Mouse (Mus musculus): ENCODE data around the gene Adgrd1. TPM values are rescaled to one million over a fixed set of nuclear protein-coding genes. Genes with fewer than 3 reads are reported as not detected.
"Not testable (repeated sequence)": the region's sequence is repeated elsewhere in the genome, so short reads cannot be mapped to it uniquely, and the experiment has no call there.

Adgrd1 gene
- polyA plus RNA-seq, 1 experiment from 2014 or later: 0.40 TPM

DNA sequence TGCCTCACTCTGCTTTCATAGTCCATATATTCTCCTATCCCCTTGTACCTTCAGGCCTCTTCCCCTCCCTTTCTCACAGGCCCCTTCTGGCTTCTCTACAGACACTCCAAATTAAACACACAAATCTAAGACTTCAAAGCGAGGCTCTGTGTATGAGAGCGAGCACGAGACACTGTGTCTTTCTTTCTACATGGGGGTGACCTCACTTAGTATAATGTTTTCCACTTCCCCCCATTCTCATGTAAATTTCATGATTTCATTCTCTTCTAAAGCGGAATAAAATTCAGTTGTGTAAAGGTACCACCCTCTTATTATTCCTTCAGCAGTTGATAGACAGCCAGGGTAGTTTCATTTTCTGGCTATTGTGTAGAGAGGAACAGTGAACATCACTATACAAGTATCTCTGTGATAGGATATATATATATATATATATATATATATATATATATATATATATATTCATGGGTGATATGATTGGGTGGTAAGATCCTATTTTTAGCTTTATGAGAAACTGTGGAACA is 21.1 kb downstream of the Adgrd1 start:
- Histone ChIP-seq H3K27ac (ENCODE audit: low read length) (no peak overlapping the region), H3K9me3 (replicated peaks; ENCODE audit: control insufficient read depth, low read length) (no peaks in the 10 kb centered on the region)

DNA sequence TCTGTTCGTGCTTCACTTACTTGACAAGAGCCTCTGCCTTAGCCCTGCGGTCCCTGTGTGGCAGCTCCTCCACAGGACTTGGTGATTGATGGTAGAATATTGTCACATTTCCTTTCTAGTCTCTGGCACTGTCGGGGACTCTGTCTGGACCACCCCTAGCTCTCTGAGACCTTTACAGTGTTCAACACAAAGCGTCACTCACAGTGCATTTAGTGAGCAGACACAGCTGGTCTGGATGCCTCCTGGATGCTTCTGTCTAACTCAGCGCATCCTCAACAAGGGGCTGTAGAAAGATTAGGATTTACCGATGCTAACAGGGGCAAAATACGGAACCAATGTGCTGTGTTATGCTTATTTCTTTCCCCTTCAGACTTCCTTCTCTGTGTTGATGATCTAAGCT is 22.0 kb downstream of the Adgrd1 start:
- no peaks in the 10 kb centered on the region for H3K27me3 ChIP-seq (ENCODE audit: control insufficient read depth, insufficient read depth, low read depth, low read length)
- 51% methylated on average over 7 of the region's 7 CpGs for WGBS (ENCODE audit: insufficient replicate concordance)
- no peaks in the 10 kb centered on the region for H3K36me3 ChIP-seq (ENCODE audit: control insufficient read depth, insufficient read depth)
- ATAC-seq (ENCODE audit: low read depth): no peak
- H3K27ac ChIP-seq (ENCODE audit: low read length): no peak overlapping the region
- no peak overlapping the region for H3K4me2 ChIP-seq (ENCODE audit: low read depth, low read length)
- H3K4me1 ChIP-seq (ENCODE audit: control insufficient read depth, low read depth, low read length): no peaks in the 10 kb centered on the region
- no peaks in the 10 kb centered on the region for H3K9me3 ChIP-seq (replicated peaks; ENCODE audit: control insufficient read depth, low read length)
- H3K4me3 ChIP-seq (ENCODE audit: low read depth, low read length): no peak overlapping the region
- H3K9ac ChIP-seq (ENCODE audit: low read depth, low read length): no peak overlapping the region

More for the DNA sequence above, 21.1 kb downstream of the Adgrd1 start:
- H3K4me1 ChIP-seq (ENCODE audit: control insufficient read depth, low read depth, low read length): no peaks in the 10 kb centered on the region
- no peak overlapping the region for H3K9ac ChIP-seq (ENCODE audit: low read depth, low read length)
- H3K36me3 ChIP-seq (ENCODE audit: control insufficient read depth, insufficient read depth): no peaks in the 10 kb centered on the region
- no peaks in the 10 kb centered on the region for H3K27me3 ChIP-seq (ENCODE audit: control insufficient read depth, insufficient read depth, low read depth, low read length)
- WGBS (ENCODE audit: insufficient replicate concordance): 67% methylated on average over 4 of the region's 4 CpGs
- ATAC-seq (ENCODE audit: low read depth): no peak
- no peak overlapping the region for H3K4me2 ChIP-seq (ENCODE audit: low read depth, low read length)
- no peak overlapping the region for H3K4me3 ChIP-seq (ENCODE audit: low read depth, low read length)

DNA sequence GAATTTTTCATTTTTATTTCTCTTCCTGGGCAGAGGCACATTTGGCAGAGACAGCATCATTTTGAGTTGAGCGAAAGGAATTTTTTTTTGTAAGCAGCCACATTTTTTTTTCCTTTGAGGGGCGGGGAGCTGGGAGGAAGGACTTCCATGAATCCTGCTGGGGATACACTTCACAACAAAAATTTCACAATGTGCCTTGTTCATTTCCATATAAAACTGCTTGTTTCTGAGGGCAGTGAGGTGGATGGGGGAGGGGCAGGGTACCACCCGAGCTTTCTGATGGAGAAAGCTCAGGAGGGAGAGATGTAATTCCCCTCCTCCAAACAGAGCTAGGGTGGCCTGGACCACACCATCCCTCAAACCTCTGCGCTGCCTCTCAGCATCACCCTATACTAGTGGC is 22.6 kb downstream of the Adgrd1 start:
- H3K4me2 ChIP-seq (ENCODE audit: low read depth, low read length): no peak overlapping the region
- ATAC-seq (ENCODE audit: low read depth): no peak
- H3K36me3 ChIP-seq (ENCODE audit: control insufficient read depth, insufficient read depth): no peaks in the 10 kb centered on the region
- no peaks in the 10 kb centered on the region for H3K27me3 ChIP-seq (ENCODE audit: control insufficient read depth, insufficient read depth, low read depth, low read length)
- no peak overlapping the region for H3K27ac ChIP-seq (ENCODE audit: low read length)
- no peaks in the 10 kb centered on the region for H3K9me3 ChIP-seq (replicated peaks; ENCODE audit: control insufficient read depth, low read length)
- no peak overlapping the region for H3K9ac ChIP-seq (ENCODE audit: low read depth, low read length)
- H3K4me1 ChIP-seq (ENCODE audit: control insufficient read depth, low read depth, low read length): no peaks in the 10 kb centered on the region
- H3K4me3 ChIP-seq (ENCODE audit: low read depth, low read length): no peak overlapping the region
- 52% methylated on average over 4 of the region's 4 CpGs for WGBS (ENCODE audit: insufficient replicate concordance)

DNA sequence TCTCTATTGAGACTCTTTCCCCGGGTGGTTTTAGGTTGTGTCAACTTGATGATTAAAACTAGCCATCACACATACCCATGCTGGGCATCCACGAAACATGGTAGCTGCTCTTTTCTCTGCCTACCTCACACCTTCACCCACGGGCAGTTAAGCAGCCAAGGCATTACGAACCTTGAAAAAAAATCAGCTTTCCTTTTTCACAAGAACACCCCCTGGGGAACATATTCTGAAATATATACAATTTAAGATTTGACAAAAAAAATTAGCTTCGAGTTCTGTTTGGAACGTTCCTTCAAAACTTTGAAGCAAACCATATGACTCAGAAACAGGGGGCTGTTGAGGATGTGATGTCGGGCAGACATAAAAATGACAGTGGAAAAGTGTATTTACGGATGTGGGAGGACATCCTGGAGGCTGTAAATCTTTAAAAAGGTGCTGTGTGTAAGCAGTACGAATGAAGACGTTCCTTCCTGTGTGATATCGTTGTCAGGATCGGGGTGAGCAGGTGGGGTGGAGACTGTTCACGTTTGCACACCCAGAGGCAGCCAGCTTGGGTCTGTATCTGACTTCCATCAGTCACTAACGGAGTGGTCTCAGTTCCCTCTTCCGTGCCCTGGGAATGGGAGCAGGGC is 25.2 kb downstream of the Adgrd1 start:
- Histone ChIP-seq H3K4me3 (ENCODE audit: low read depth, low read length) (no peak overlapping the region), H3K9ac (ENCODE audit: low read depth, low read length) (no peak overlapping the region), H3K4me2 (ENCODE audit: low read depth, low read length) (no peak overlapping the region), H3K27me3 (ENCODE audit: control insufficient read depth, insufficient read depth, low read depth, low read length) (no peaks in the 10 kb centered on the region), H3K36me3 (ENCODE audit: control insufficient read depth, insufficient read depth) (no peaks in the 10 kb centered on the region), H3K4me1 (ENCODE audit: control insufficient read depth, low read depth, low read length) (no peaks in the 10 kb centered on the region), H3K27ac (ENCODE audit: low read length) (no peak overlapping the region), H3K9me3 (replicated peaks; ENCODE audit: control insufficient read depth, low read length) (no peaks in the 10 kb centered on the region)
- 63% methylated on average over 15 of the region's 15 CpGs for WGBS (ENCODE audit: insufficient replicate concordance)
- ATAC-seq (ENCODE audit: low read depth): no peak

DNA sequence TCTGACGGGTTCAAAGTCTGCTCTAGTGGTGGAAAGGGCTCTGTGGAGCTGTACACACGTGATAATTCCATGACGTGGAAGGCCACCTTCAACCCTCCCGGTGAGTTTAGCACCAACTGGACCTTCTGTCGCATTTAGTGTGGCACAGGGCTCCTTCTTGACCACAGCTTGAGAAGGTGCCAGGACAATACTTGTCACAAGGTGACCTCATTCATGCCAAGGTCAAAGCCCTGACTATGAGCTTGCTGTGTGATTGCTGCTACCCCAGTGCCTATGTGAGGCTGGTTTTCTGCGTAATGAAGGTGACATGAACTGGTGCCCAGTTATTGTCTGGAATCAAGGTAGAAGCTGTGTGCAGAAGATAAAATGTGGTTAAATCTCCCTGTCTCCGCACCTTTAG is 25.9 kb downstream of the Adgrd1 start:
- Histone ChIP-seq H3K36me3 (ENCODE audit: control insufficient read depth, insufficient read depth) (no peaks in the 10 kb centered on the region), H3K27me3 (ENCODE audit: control insufficient read depth, insufficient read depth, low read depth, low read length) (no peaks in the 10 kb centered on the region), H3K4me2 (ENCODE audit: low read depth, low read length) (no peak overlapping the region), H3K9me3 (replicated peaks; ENCODE audit: control insufficient read depth, low read length) (no peaks in the 10 kb centered on the region), H3K27ac (ENCODE audit: low read length) (no peak overlapping the region), H3K9ac (ENCODE audit: low read depth, low read length) (no peak overlapping the region), H3K4me1 (ENCODE audit: control insufficient read depth, low read depth, low read length) (no peaks in the 10 kb centered on the region), H3K4me3 (ENCODE audit: low read depth, low read length) (no peak overlapping the region)
- no peak for ATAC-seq (ENCODE audit: low read depth)
- WGBS (ENCODE audit: insufficient replicate concordance): 65% methylated on average over 7 of the region's 7 CpGs

DNA sequence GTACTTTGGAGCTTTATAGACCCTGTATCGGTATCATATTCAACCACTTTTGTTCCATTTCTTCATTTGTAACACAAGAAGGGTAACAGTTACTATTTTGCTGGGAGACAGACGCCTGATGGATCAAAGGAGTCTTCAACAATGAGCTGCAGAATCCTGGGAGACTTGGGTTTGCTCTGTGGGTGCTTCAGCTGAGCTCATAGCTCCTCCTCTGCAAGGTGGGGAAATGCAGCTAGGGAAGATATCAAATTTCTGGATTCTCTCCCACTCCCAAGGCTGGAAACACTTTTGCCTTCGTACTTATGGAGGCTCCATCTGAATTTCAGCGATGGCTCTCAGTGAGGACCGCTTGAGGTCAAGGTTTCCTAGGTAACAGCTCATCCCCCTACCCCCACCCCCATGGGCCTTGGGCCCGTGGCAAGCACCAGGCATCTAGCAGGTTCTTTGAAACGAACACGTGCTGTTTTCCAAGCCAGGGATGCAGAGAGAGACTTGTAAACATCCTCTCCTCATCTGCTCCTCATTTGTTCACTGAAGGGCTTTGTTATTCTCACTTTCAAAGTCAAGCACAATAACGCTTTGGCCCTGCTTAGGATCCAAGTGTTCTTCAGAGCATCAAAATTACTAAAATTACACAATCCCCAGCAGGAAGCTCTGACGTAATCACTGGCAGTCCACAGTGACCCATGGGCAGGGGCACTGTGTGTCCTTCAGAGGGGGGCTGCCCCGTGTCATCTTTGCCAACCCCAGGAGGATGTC is 27.7 kb downstream of the Adgrd1 start:
- no peak for ATAC-seq (ENCODE audit: low read depth)
- 37% methylated on average over 11 of the region's 11 CpGs for WGBS (ENCODE audit: insufficient replicate concordance)

DNA sequence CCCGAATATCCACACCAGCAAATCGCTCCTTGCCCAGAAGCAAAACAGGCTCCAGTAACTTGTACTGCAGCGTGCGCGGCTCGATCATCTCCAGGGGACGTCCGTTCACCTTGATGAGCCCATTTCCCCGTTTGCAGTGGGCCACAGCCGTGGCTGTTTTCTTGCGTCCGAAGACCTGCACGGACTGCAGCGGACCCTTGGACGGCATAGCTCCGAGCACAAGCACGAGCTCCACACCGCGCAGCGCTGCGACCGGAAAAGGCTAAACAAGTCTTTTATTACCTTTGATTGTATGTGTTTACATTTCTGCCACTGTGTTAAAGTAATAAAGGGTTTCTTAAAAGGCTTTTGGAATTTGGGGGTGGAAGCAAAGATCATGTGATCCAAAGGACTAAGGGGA is 31.8 kb downstream of the Adgrd1 start:
- H3K4me3 ChIP-seq (ENCODE audit: low read depth, low read length); H3K27ac ChIP-seq (ENCODE audit: low read length); ATAC-seq (ENCODE audit: low read depth); H3K9ac ChIP-seq (ENCODE audit: low read depth, low read length); H3K36me3 ChIP-seq (ENCODE audit: control insufficient read depth, insufficient read depth); H3K4me2 ChIP-seq (ENCODE audit: low read depth, low read length); H3K9me3 ChIP-seq (replicated peaks; ENCODE audit: control insufficient read depth, low read length); H3K4me1 ChIP-seq (ENCODE audit: control insufficient read depth, low read depth, low read length); H3K27me3 ChIP-seq (ENCODE audit: control insufficient read depth, insufficient read depth, low read depth, low read length): not testable (repeated sequence)
- WGBS (ENCODE audit: insufficient replicate concordance): 84% methylated on average over 22 of the region's 22 CpGs

More for the DNA sequence above, 27.7 kb downstream of the Adgrd1 start:
- Histone ChIP-seq H3K27ac (ENCODE audit: low read length) (no peak overlapping the region), H3K9ac (ENCODE audit: low read depth, low read length) (no peak overlapping the region), H3K27me3 (ENCODE audit: control insufficient read depth, insufficient read depth, low read depth, low read length) (no peaks in the 10 kb centered on the region), H3K4me1 (ENCODE audit: control insufficient read depth, low read depth, low read length) (no peaks in the 10 kb centered on the region), H3K9me3 (replicated peaks; ENCODE audit: control insufficient read depth, low read length) (no peaks in the 10 kb centered on the region), H3K4me2 (ENCODE audit: low read depth, low read length) (no peak overlapping the region), H3K4me3 (ENCODE audit: low read depth, low read length) (no peak overlapping the region), H3K36me3 (ENCODE audit: control insufficient read depth, insufficient read depth) (no peaks in the 10 kb centered on the region)

DNA sequence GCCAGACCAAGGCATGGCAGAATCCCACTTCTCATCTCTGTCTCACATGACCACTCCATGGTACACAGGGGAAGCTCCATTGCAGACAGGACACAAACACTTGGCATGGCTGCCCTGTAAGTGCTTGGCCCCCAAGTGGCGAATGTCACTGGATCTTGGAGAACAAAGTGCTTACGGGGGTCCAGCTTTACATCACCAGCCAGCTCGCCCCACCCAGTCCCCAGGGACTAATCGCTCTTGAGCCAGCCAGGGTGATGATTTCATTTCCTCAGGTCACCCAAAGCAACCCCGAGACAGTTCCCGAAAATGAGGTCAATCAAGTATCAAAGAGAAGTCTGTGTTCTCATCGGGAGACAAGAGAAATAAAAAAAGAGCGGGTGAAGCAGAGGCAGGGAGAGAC is 33.8 kb downstream of the Adgrd1 start:
- ATAC-seq (ENCODE audit: low read depth): no peak
- 65% methylated on average over 8 of the region's 8 CpGs for WGBS (ENCODE audit: insufficient replicate concordance)
- H3K9me3 ChIP-seq (replicated peaks; ENCODE audit: control insufficient read depth, low read length): no peaks in the 10 kb centered on the region
- no peak overlapping the region for H3K4me2 ChIP-seq (ENCODE audit: low read depth, low read length)
- H3K36me3 ChIP-seq (ENCODE audit: control insufficient read depth, insufficient read depth): no peaks in the 10 kb centered on the region
- no peak overlapping the region for H3K4me3 ChIP-seq (ENCODE audit: low read depth, low read length)
- no peaks in the 10 kb centered on the region for H3K4me1 ChIP-seq (ENCODE audit: control insufficient read depth, low read depth, low read length)
- H3K9ac ChIP-seq (ENCODE audit: low read depth, low read length): no peak overlapping the region
- no peaks in the 10 kb centered on the region for H3K27me3 ChIP-seq (ENCODE audit: control insufficient read depth, insufficient read depth, low read depth, low read length)
- no peak overlapping the region for H3K27ac ChIP-seq (ENCODE audit: low read length)

DNA sequence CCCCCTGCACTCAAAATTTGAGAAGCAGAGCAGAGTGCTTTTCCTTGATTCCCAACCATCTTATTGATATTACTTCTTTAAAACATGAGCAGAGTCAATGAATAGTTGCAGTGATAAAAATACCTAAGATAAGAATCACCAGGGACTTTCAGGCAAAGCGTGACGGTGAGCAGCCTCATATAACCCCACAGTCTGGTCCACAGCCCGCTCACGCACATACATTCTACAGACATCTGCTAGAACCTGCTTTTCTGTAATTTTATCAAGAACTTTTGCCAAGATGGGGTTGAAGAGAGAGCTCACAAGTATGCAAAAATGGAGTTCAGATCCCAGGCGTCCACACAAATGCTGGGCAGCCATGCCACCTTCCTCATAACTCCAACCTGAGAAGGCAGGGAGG is 40.9 kb downstream of the Adgrd1 start:
- WGBS (ENCODE audit: insufficient replicate concordance): 85% methylated on average over 5 of the region's 5 CpGs
- no peaks in the 10 kb centered on the region for H3K4me1 ChIP-seq (ENCODE audit: control insufficient read depth, low read depth, low read length)
- no peak overlapping the region for H3K27ac ChIP-seq (ENCODE audit: low read length)
- no peak overlapping the region for H3K9ac ChIP-seq (ENCODE audit: low read depth, low read length)
- no peaks in the 10 kb centered on the region for H3K9me3 ChIP-seq (replicated peaks; ENCODE audit: control insufficient read depth, low read length)
- no peaks in the 10 kb centered on the region for H3K27me3 ChIP-seq (ENCODE audit: control insufficient read depth, insufficient read depth, low read depth, low read length)
- H3K4me3 ChIP-seq (ENCODE audit: low read depth, low read length): no peak overlapping the region
- H3K4me2 ChIP-seq (ENCODE audit: low read depth, low read length): no peak overlapping the region
- no peaks in the 10 kb centered on the region for H3K36me3 ChIP-seq (ENCODE audit: control insufficient read depth, insufficient read depth)
- ATAC-seq (ENCODE audit: low read depth): no peak

All from liver, embryonic 16.5 days (tissue).